Mouse (Mus musculus) layer of hippocampus, postnatal 10 days (tissue): Measurements from ENCODE around the gene Dach1. TPM values are rescaled to one million over a fixed set of nuclear protein-coding genes. Genes with fewer than 3 reads are reported as not detected.

ENCODE experiments used
- DNase-seq, 2 experiments: peaks; one replicate each; pipeline ENCODE4 v3.0.0; 2021; ENCODE audit warnings: low spot score in 2 of 2
- total RNA-seq, 2 experiments: library from RNA; stranded (reverse); gene quantifications; 2 replicates each; pipeline ENCODE4 v1.2.3; 2021

Gene Dach1
- total RNA-seq, 2 experiments from 2014 or later, result 7.5 to 8.5 TPM

DNA sequence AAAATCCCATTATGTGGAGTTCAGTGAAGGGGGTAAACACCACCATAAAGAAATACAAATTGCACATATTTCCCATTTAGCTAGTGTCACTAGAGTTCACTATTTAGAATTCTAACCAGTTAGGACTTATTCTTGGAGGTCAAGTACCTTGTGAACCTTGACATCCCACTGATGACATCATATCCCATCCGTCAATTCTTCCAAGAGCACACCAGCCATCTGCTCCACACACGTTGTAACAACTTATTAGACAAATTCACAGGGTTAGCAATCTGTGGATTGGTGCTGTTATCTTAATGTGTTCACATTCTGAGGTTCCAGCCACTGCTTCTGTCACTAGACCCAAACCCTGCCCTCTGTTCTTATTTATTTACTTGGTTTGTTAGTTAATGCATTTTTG is 312.3 kb downstream of the Dach1 start:
- DNase-seq, result no peak

- DNase-seq, result no peak
Observed at GRCm38 (mm10) chr14:97855345-97855744, 314.2 kb downstream of the Dach1 start.

DNA sequence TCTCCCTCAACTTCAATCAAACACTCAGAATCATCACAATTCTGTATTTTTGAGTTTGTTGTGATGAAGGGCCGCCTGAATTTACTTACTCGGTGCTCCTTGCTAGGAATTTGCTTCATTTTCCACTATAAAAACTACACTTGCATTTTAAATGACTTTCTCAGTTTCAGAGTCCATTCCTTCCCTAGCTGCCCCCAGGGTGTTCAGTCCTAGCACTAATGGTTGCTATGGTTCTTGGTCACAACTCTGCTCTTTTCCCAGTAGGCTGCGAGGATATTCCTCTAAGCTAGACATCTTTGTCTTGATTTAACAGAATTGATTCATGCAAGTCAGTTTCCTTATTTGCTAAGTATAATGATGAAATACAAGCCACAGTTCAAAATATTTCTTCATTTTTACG is 319.1 kb downstream of the Dach1 start:
- DNase-seq, result no peak

DNA sequence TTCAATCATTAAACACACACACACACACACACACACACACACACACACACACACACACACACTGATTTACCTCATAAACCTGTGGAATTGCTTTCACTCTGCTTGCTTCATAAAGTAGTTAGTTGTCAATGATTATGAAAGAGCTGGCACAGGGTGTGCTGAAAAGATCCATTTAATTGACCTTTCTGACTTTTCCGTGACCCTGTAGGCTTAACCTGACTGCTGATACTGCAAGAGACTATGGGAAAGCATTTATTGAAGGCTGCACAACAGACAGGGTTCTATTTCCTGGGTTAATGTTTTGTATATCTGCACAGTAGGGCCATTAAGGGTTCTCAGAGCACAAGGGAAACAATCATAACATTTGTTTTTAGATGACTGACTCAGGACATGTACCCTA is 321.9 kb downstream of the Dach1 start:
- no peak for DNase-seq

- DNase-seq, result no peak
Observed at GRCm38 (mm10) chr14:97839275-97839674, 330.3 kb downstream of the Dach1 start.

DNA sequence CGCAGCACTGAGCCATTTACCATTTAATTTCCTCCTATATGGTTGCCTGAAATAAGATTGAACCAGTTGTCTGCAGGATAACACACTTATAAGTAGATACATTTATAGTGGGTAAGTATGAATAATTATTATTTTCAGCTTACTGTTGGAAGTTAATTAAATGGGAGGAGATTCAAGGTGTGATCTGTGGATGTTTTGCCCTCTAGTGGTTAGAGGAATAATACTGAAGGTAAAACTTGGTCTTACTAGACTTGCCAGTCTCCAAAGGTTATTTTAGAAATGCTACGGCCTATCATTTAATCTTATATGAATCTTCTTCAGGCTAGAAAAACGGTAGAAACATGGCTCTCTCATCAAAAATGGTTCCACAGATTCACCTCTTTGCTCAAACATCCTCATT is 339.7 kb downstream of the Dach1 start:
- no peak for DNase-seq

DNA sequence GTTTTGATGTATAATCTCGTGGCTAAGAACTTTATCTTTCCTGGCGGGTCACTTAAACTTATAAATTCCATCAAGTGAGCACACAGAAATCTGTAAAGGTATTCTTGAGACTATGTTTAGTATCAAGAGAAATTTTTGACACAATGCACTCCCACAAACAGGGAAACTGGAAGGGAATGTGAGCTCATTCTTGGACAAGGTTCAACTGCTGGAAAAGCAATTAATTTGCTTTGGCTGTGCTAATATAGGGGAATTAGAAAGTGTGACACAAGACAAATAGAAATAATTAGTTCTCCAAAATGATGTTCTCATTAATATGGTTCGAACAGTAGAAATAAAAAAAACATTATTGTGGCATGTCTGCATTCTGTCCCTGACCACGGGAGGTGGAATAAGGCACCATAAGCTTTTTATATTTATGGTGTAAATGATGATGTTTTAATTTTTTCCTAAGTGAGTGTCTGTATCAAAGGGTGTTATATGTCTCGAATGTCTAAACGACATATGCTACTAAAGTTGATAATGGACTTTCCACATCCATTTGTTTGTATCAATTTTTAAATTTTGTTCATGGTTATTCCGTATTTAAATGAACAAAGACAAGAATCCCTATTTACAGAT is 354.9 kb downstream of the Dach1 start:
- DNase-seq, result no peak

DNA sequence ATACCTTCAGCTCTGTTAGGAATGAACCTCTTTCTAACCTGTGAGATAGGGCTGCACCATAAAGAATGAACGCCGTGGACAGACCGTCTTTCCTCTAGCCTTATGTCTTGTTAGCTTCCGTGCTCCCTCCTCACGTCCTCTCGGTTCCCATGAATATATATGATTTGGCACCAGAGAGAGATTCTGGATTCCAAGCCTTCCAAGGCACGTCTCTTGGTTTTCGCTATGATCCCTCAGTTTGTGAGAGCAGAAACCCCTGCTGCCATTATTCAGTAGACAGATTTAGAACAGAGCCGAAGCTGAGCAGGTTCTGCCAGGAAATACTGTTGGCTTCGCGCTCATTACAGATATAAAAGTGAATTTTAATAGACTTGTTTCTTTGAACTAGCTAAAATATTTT is 356.0 kb downstream of the Dach1 start:
- peak; percentile 8 to 13 for DNase-seq

DNA sequence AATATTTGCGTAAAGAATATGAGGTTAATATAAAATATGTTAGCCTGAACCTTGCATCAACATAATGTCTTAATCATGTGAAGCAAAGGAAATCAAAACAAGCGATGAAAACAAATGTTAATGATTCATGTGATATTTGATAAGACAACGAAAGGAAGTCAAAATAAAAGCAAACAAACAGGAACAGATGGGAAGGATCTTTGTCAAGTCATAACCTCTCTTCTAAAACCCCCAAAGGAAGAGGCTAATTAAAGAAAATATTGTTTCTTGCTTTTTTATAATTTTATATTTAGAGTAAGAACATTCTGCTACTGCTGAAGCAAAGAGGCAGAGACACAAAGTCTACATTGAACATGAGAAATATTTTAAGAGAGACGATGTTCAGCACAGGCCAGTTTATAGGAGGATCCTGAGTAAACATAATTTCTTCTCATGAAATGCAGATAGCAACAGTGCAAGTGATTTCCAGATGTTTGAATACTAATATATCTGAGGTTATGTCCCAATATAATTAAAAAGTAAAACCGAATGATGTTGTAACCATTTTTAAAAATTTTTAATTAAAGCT is 374.1 kb downstream of the Dach1 start:
- DNase-seq, result no peak

- no peak for DNase-seq
Observed at GRCm38 (mm10) chr14:97774135-97774767, 395.3 kb downstream of the Dach1 start.

- DNase-seq, result no peak
Observed at GRCm38 (mm10) chr14:97754400-97754799, 415.2 kb downstream of the Dach1 start.

DNA sequence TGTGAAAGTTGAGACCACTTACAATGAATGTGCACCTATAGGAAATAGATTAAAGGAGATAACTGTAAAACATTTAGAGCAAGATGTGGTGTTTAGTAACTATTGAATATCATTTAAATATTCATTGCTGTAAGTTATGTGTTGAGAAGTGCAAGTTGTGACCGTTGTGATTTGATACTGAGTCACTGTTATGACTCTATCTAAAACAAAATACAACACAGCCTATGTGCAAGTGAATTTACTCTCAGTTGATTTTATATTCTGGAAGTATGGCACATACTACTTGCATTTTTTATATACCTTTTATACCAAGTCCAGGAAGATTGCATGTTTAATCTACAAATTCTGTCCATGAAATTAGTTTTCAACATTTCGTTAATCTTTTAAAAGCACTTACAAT is 415.6 kb downstream of the Dach1 start:
- no peak for DNase-seq

DNA sequence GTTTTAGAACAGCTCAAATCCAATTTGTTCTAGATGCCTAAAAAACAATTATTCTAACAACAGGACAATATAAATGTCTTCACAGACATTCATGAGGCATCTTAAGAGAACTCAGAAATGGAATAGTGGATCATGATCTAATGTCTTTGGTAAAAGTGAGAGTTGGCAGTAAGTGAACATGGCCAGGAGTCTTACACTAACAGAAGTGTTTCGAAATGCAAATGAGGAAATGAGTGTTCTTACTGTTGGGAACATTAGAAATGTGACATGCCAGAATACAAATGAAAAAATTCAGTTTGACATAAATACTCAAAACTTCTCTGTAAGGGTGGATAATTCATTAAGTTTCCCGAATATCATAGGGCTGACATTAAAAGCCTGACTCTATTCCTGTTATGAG is 426.3 kb downstream of the Dach1 start:
- DNase-seq, result no peak

GRCm38 (mm10) chr14:97742785-97743184 is 426.8 kb downstream of the Dach1 start:
- no peak for DNase-seq
